Mouse (Mus musculus) spleen, adult 2 months (tissue): Measurements from ENCODE around the gene Tfap2a. TPM values are rescaled to one million over a fixed set of nuclear protein-coding genes. Genes with fewer than 3 reads are reported as not detected.

Experiments used
- DNase-seq, 2 experiments: peaks; one replicate each; pipeline versions ENCODE4 v3.0.0 to v3.0.0-alpha.2; 2012 to 2021; ENCODE audit warnings: low spot score in 2 of 2, low read depth in 1 of 2
- H3K27ac ChIP-seq: fragments of 200-500 bp; 2 replicates; pipeline ENCODE4 v1.5.1; 2012; ENCODE audit warnings: low read length, inconsistent platforms; ENCODE audit not compliant: insufficient read depth
- H3K27me3 ChIP-seq: fragments of 200-500 bp; 2 replicates; pipeline ENCODE4 v1.6.1; 2012; ENCODE audit warnings: mild to moderate bottlenecking, moderate library complexity, low read length, inconsistent platforms; ENCODE audit not compliant: control insufficient read depth, insufficient read depth
- H3K36me3 ChIP-seq: fragments of 200-500 bp; 2 replicates; pipeline ENCODE4 v1.6.1; 2012; ENCODE audit warnings: mild to moderate bottlenecking, low read length, inconsistent platforms; ENCODE audit not compliant: control insufficient read depth, insufficient read depth
- H3K4me1 ChIP-seq: fragments of 200-500 bp; 2 replicates; pipeline ENCODE4 v1.6.1; 2011; ENCODE audit warnings: inconsistent platforms; ENCODE audit not compliant: control insufficient read depth, insufficient read depth, insufficient read length
- H3K4me3 ChIP-seq: fragments of 200-500 bp; 2 replicates; pipeline ENCODE4 v1.5.1; 2011; ENCODE audit warnings: mild to moderate bottlenecking, inconsistent platforms; ENCODE audit not compliant: insufficient read depth, insufficient read length; ENCODE audit errors: extremely low read depth
- CTCF ChIP-seq: fragments of 200-500 bp; IDR thresholded peaks from 2 replicates; pipeline ENCODE4 v1.5.1; 2011; ENCODE audit warnings: mild to moderate bottlenecking, inconsistent platforms; ENCODE audit not compliant: insufficient read depth, insufficient read length, insufficient replicate concordance; ENCODE audit errors: extremely low read depth
- POLR2A ChIP-seq: fragments of 200-500 bp; IDR thresholded peaks from 2 replicates; pipeline ENCODE4 v1.6.1; 2011; ENCODE audit warnings: low read depth, low read length, inconsistent platforms
- WGBS: fragments of 180-500 bp; shearing (Covaris S2); methylation state at CpG from one replicate; pipeline ENCODE4 v1.1.7; 2018; 5-methylcytosine and 5-hydroxymethylcytosine counted together
- polyA plus RNA-seq: library from polyadenylated mRNA; depleted of rRNA; stranded (reverse); fragments of >200 nt; gene quantifications from 2 replicates; pipeline ENCODE4 v1.2.3, GENCODE M21; 2012

Tfap2a gene
- polyA plus RNA-seq, 1 experiment = 0.14 TPM

GRCm38 (mm10) chr13:40729592-40730431 is 8.4 kb downstream of the Tfap2a start:
- no peak for TF ChIP-seq POLR2A
- TF ChIP-seq CTCF = no peak
- Histone ChIP-seq H3K4me3 (no peak overlapping the region), H3K27ac (no peak overlapping the region)

GRCm38 (mm10) chr13:40729037-40729436 is 9.1 kb downstream of the Tfap2a start:
- H3K27me3 ChIP-seq = peaks cover 59% of the 10 kb centered on the region

More at GRCm38 (mm10) chr13:40729592-40730431, 8.4 kb downstream of the Tfap2a start:
- DNase-seq = no peak
- Histone ChIP-seq H3K36me3 (no peaks in the 10 kb centered on the region), H3K4me1 (peaks cover 3% of the 10 kb centered on the region; the same call in 1 of the 2 replicates), H3K27me3 (peaks cover 63% of the 10 kb centered on the region)
- 4% methylated on average over 52 of the region's 52 CpGs for WGBS

GRCm38 (mm10) chr13:40728626-40728990 is 9.6 kb downstream of the Tfap2a start:
- no peak for DNase-seq
- TF ChIP-seq POLR2A (no peak), CTCF (no peak)
- no peak overlapping the region for H3K4me3 ChIP-seq
- whole genome bisulfite sequencing = 5% methylated on average over 15 of the region's 15 CpGs
- no peak overlapping the region for H3K27ac ChIP-seq
- no peaks in the 10 kb centered on the region for H3K36me3 ChIP-seq
- peaks cover 56% of the 10 kb centered on the region for H3K27me3 ChIP-seq
- peaks cover 3% of the 10 kb centered on the region; the same call in 1 of the 2 replicates for H3K4me1 ChIP-seq

More at GRCm38 (mm10) chr13:40729037-40729436, 9.1 kb downstream of the Tfap2a start:
- Histone ChIP-seq H3K4me3 (no peak overlapping the region), H3K4me1 (peaks cover 3% of the 10 kb centered on the region; the same call in 1 of the 2 replicates), H3K36me3 (no peaks in the 10 kb centered on the region), H3K27ac (no peak overlapping the region)
- DNase-seq = no peak
- WGBS = 6% methylated on average over 13 of the region's 13 CpGs
- TF ChIP-seq POLR2A (no peak), CTCF (no peak)

- DNase-seq = no peak
- peaks cover 55% of the 10 kb centered on the region for H3K27me3 ChIP-seq
- H3K4me3 ChIP-seq = no peak overlapping the region
- H3K27ac ChIP-seq = no peak overlapping the region
- H3K36me3 ChIP-seq = no peaks in the 10 kb centered on the region
- peaks cover 6% of the 10 kb centered on the region; the same call in 1 of the 2 replicates for H3K4me1 ChIP-seq
- TF ChIP-seq CTCF (no peak), POLR2A (no peak)
- 5% methylated on average over 42 of the region's 42 CpGs for WGBS
These were observed 10.2 kb downstream of the Tfap2a start for GRCm38 (mm10) chr13:40727731-40728625.

- WGBS = 8% methylated on average over 7 of the region's 7 CpGs
- peaks cover 47% of the 10 kb centered on the region for H3K27me3 ChIP-seq
- H3K27ac ChIP-seq = no peak overlapping the region
- TF ChIP-seq POLR2A (no peak), CTCF (no peak)
- DNase-seq = no peak
- H3K36me3 ChIP-seq = no peaks in the 10 kb centered on the region
- H3K4me1 ChIP-seq = peaks cover 6% of the 10 kb centered on the region; the same call in 1 of the 2 replicates
- no peak overlapping the region for H3K4me3 ChIP-seq
These were observed 12.3 kb downstream of the Tfap2a start for GRCm38 (mm10) chr13:40725924-40726323.

- no peak for TF ChIP-seq POLR2A
- no peak for TF ChIP-seq CTCF
- peaks cover 28% of the 10 kb centered on the region for H3K27me3 ChIP-seq
- WGBS = 30% methylated on average over 5 of the region's 5 CpGs
These were observed 14.6 kb downstream of the Tfap2a start for GRCm38 (mm10) chr13:40723598-40723920.

More at GRCm38 (mm10) chr13:40723598-40723920, 14.6 kb downstream of the Tfap2a start:
- Histone ChIP-seq H3K27ac (no peak overlapping the region), H3K4me3 (no peak overlapping the region), H3K36me3 (no peaks in the 10 kb centered on the region), H3K4me1 (peaks cover 3% of the 10 kb centered on the region; the same call in 1 of the 2 replicates)
- DNase-seq = no peak
